Mouse (Mus musculus): ENCODE data around the gene Dnase2b. TPM values are rescaled to one million over a fixed set of nuclear protein-coding genes. Genes with fewer than 3 reads are reported as not detected.
A peak's percentile ranks its signal among the peaks of the same experiment; 100 is the strongest.

The Dnase2b gene
- not detected in 2 replicates for total RNA-seq (2017)

- no peak for ATAC-seq (replicated peaks in 1 of 2; ENCODE audit: insufficient read depth in 1 of 2, low FRiP score in 2 of 2, low TSS enrichment in 1 of 2, low read depth in 1 of 2, poor library complexity in 2 of 2, severe bottlenecking in 2 of 2)
Measured at GRCm38 (mm10) chr3:146615496-146615895, at the start of gene Dnase2b. Dnase2b (minus strand) TSS chr3:146615596.

- ATAC-seq (replicated peaks in 1 of 2; ENCODE audit: insufficient read depth in 1 of 2, low FRiP score in 2 of 2, low TSS enrichment in 1 of 2, low read depth in 1 of 2, poor library complexity in 2 of 2, severe bottlenecking in 2 of 2), result no peak
Measured at GRCm38 (mm10) chr3:146661907-146662306, 46.5 kb upstream of the Dnase2b start.

GRCm38 (mm10) chr3:146661001-146661400 lies 45.6 kb upstream of the Dnase2b start:
- no peak for ATAC-seq (replicated peaks in 1 of 2; ENCODE audit: insufficient read depth in 1 of 2, low FRiP score in 2 of 2, low TSS enrichment in 1 of 2, low read depth in 1 of 2, poor library complexity in 2 of 2, severe bottlenecking in 2 of 2)

GRCm38 (mm10) chr3:146659321-146659720 lies 43.9 kb upstream of the Dnase2b start:
- no peak for ATAC-seq (replicated peaks in 1 of 2; ENCODE audit: insufficient read depth in 1 of 2, low FRiP score in 2 of 2, low TSS enrichment in 1 of 2, low read depth in 1 of 2, poor library complexity in 2 of 2, severe bottlenecking in 2 of 2)

- no peak; a peak in 1 of 4 replicates for ATAC-seq (replicated peaks in 1 of 2; ENCODE audit: insufficient read depth in 1 of 2, low FRiP score in 2 of 2, low TSS enrichment in 1 of 2, low read depth in 1 of 2, poor library complexity in 2 of 2, severe bottlenecking in 2 of 2)
Measured at GRCm38 (mm10) chr3:146658061-146658639, 42.8 kb upstream of the Dnase2b start.

GRCm38 (mm10) chr3:146657433-146657832 lies 42.0 kb upstream of the Dnase2b start:
- ATAC-seq (replicated peaks in 1 of 2; ENCODE audit: insufficient read depth in 1 of 2, low FRiP score in 2 of 2, low TSS enrichment in 1 of 2, low read depth in 1 of 2, poor library complexity in 2 of 2, severe bottlenecking in 2 of 2), result no peak

- peak; percentile 24 to 59 for ATAC-seq (replicated peaks in 1 of 2; ENCODE audit: insufficient read depth in 1 of 2, low FRiP score in 2 of 2, low TSS enrichment in 1 of 2, low read depth in 1 of 2, poor library complexity in 2 of 2, severe bottlenecking in 2 of 2)
Measured at GRCm38 (mm10) chr3:146655111-146655577, 39.7 kb upstream of the Dnase2b start.

- ATAC-seq (replicated peaks in 1 of 2; ENCODE audit: insufficient read depth in 1 of 2, low FRiP score in 2 of 2, low TSS enrichment in 1 of 2, low read depth in 1 of 2, poor library complexity in 2 of 2, severe bottlenecking in 2 of 2), result peak; percentile 8 to 14; a peak in 1 of 4 replicates
Measured at GRCm38 (mm10) chr3:146653692-146654091, 38.3 kb upstream of the Dnase2b start.

- no peak for ATAC-seq (replicated peaks in 1 of 2; ENCODE audit: insufficient read depth in 1 of 2, low FRiP score in 2 of 2, low TSS enrichment in 1 of 2, low read depth in 1 of 2, poor library complexity in 2 of 2, severe bottlenecking in 2 of 2)
Measured at GRCm38 (mm10) chr3:146652431-146652830, 37.0 kb upstream of the Dnase2b start.

- no peak for ATAC-seq (replicated peaks in 1 of 2; ENCODE audit: insufficient read depth in 1 of 2, low FRiP score in 2 of 2, low TSS enrichment in 1 of 2, low read depth in 1 of 2, poor library complexity in 2 of 2, severe bottlenecking in 2 of 2)
Measured at GRCm38 (mm10) chr3:146651217-146651616, 35.8 kb upstream of the Dnase2b start, which contains the start of gene 4930503B20Rik. 4930503B20Rik (minus strand) TSS chr3:146651317.

- ATAC-seq (replicated peaks in 1 of 2; ENCODE audit: insufficient read depth in 1 of 2, low FRiP score in 2 of 2, low TSS enrichment in 1 of 2, low read depth in 1 of 2, poor library complexity in 2 of 2, severe bottlenecking in 2 of 2), result no peak
Measured at GRCm38 (mm10) chr3:146650716-146651115, 35.3 kb upstream of the Dnase2b start.

GRCm38 (mm10) chr3:146649311-146649894 lies 34.0 kb upstream of the Dnase2b start:
- no peak for ATAC-seq (replicated peaks in 1 of 2; ENCODE audit: insufficient read depth in 1 of 2, low FRiP score in 2 of 2, low TSS enrichment in 1 of 2, low read depth in 1 of 2, poor library complexity in 2 of 2, severe bottlenecking in 2 of 2)

GRCm38 (mm10) chr3:146641818-146642427 lies 26.5 kb upstream of the Dnase2b start:
- ATAC-seq (replicated peaks in 1 of 2; ENCODE audit: insufficient read depth in 1 of 2, low FRiP score in 2 of 2, low TSS enrichment in 1 of 2, low read depth in 1 of 2, poor library complexity in 2 of 2, severe bottlenecking in 2 of 2), result no peak

GRCm38 (mm10) chr3:146632506-146632905 lies 17.1 kb upstream of the Dnase2b start:
- ATAC-seq (replicated peaks in 1 of 2; ENCODE audit: insufficient read depth in 1 of 2, low FRiP score in 2 of 2, low TSS enrichment in 1 of 2, low read depth in 1 of 2, poor library complexity in 2 of 2, severe bottlenecking in 2 of 2), result no peak

- ATAC-seq (replicated peaks in 1 of 2; ENCODE audit: insufficient read depth in 1 of 2, low FRiP score in 2 of 2, low TSS enrichment in 1 of 2, low read depth in 1 of 2, poor library complexity in 2 of 2, severe bottlenecking in 2 of 2), result peak; percentile 21 to 55; a peak in 3 of 4 replicates
Measured at GRCm38 (mm10) chr3:146628227-146628982, 13.0 kb upstream of the Dnase2b start.

- ATAC-seq (replicated peaks in 1 of 2; ENCODE audit: insufficient read depth in 1 of 2, low FRiP score in 2 of 2, low TSS enrichment in 1 of 2, low read depth in 1 of 2, poor library complexity in 2 of 2, severe bottlenecking in 2 of 2), result no peak
Measured at GRCm38 (mm10) chr3:146625766-146626165, 10.4 kb upstream of the Dnase2b start.

GRCm38 (mm10) chr3:146621966-146622365 lies 6.6 kb upstream of the Dnase2b start:
- no peak for ATAC-seq (replicated peaks in 1 of 2; ENCODE audit: insufficient read depth in 1 of 2, low FRiP score in 2 of 2, low TSS enrichment in 1 of 2, low read depth in 1 of 2, poor library complexity in 2 of 2, severe bottlenecking in 2 of 2)

Measured in hematopoietic stem cell, adult 5-6 weeks (primary cell).